ENCODE assay signal across 8 mouse cellular contexts in genomic region chr12:100186376-100186775, GRCm38 (mm10). TPM values are rescaled to one million over a fixed set of nuclear protein-coding genes. Genes with fewer than 3 reads are reported as not detected.
A peak's percentile ranks its signal among the peaks of the same experiment; 100 is the strongest.
DNase-seq lines count a peak whose midpoint lies in the region; ATAC-seq and TF ChIP-seq lines count a peak whose summit lies in the region.

No protein-coding gene starts in this region.

- H3K9me3 ChIP-seq in heart, embryonic 13.5 days: 0 out of 2 replicates have a peak, but pooled peaks cover 4% of the 10 kb centered on the region
- no peaks in the 10 kb centered on the region; the same call in 1 of the 2 replicates for H3K9me3 ChIP-seq in forebrain, embryonic 12.5 days
- no peaks in the 10 kb centered on the region for H3K9me3 ChIP-seq in midbrain, embryonic 14.5 days (ENCODE audit: control insufficient read depth, low read length)

- ATAC-seq in heart, embryonic 13.5 days (ENCODE audit: extremely low read depth, insufficient number of reproducible peaks, low FRiP score, low TSS enrichment): no peak
- ATAC-seq in forebrain, embryonic 12.5 days (ENCODE audit: low FRiP score): no peak
- ATAC-seq in midbrain, embryonic 14.5 days (ENCODE audit: low FRiP score, low TSS enrichment): no peak

- H3K36me3 ChIP-seq in heart, embryonic 13.5 days: no peaks in the 10 kb centered on the region
- no peaks in the 10 kb centered on the region for H3K36me3 ChIP-seq in forebrain, embryonic 12.5 days (replicated peaks)
- H3K36me3 ChIP-seq in midbrain, embryonic 14.5 days (ENCODE audit: control insufficient read depth, insufficient read depth, low read length): no peaks in the 10 kb centered on the region

- TF ChIP-seq POLR2A in bone marrow macrophage, adult 2 months (IDR thresholded peaks at IDR 0.05; ENCODE audit: borderline replicate concordance, low read depth, low read length): no peak

- peak overlapping the region; percentile 99 for H3K27ac ChIP-seq in heart, embryonic 13.5 days (replicated peaks)
- H3K27ac ChIP-seq in bone marrow macrophage, adult 2 months (ENCODE audit: insufficient read depth, low read depth, low read length): peak overlapping the region; percentile 96
- H3K27ac ChIP-seq in forebrain, embryonic 12.5 days: peak overlapping the region; percentile 99
- peak overlapping the region; percentile 99 for H3K27ac ChIP-seq in midbrain, embryonic 14.5 days (replicated peaks; ENCODE audit: low read depth, low read length)

- TF ChIP-seq CTCF in bone marrow macrophage, adult 2 months (IDR thresholded peaks at IDR 0.05; ENCODE audit: low read depth, low read length): no peak

- WGBS in heart, embryonic 13.5 days: 15% methylated on average over 6 of the region's 6 CpGs
- WGBS in forebrain, embryonic 12.5 days: 5% methylated on average over 6 of the region's 6 CpGs
- WGBS in midbrain, embryonic 14.5 days: 1% methylated on average over 6 of the region's 6 CpGs

- H3K4me3 ChIP-seq in heart, embryonic 13.5 days: peak overlapping the region; percentile 70
- peak overlapping the region; percentile 87 for H3K4me3 ChIP-seq in bone marrow macrophage, adult 2 months (ENCODE audit: insufficient read depth, low read length)
- H3K4me3 ChIP-seq in forebrain, embryonic 12.5 days (replicated peaks): peak overlapping the region; percentile 62
- H3K4me3 ChIP-seq in midbrain, embryonic 14.5 days (replicated peaks; ENCODE audit: low read depth, low read length): peak overlapping the region; percentile 64

- H3K4me1 ChIP-seq in heart, embryonic 13.5 days: peaks cover 20% of the 10 kb centered on the region
- H3K4me1 ChIP-seq in bone marrow macrophage, adult 2 months (ENCODE audit: control insufficient read depth, insufficient read depth, low read length): peaks cover 27% of the 10 kb centered on the region
- peaks cover 11% of the 10 kb centered on the region; the same call in 1 of the 2 replicates for H3K4me1 ChIP-seq in forebrain, embryonic 12.5 days
- peaks cover 14% of the 10 kb centered on the region for H3K4me1 ChIP-seq in midbrain, embryonic 14.5 days (ENCODE audit: control insufficient read depth, insufficient read depth, low read length)

- no peak for DNase-seq in heart, postnatal 36 days
- DNase-seq in kidney, postnatal 25 days: peak; percentile 31 to 56
- DNase-seq in midbrain, embryonic 14.5 days: peak; percentile 75
- no peak for DNase-seq in urinary bladder, postnatal 25 days (ENCODE audit: low spot score)
- no peak for DNase-seq in right cerebral cortex, postnatal 36 days (ENCODE audit: low spot score in 2 of 2)

- H3K27me3 ChIP-seq in heart, embryonic 13.5 days (replicated peaks): no peaks in the 10 kb centered on the region
- H3K27me3 ChIP-seq in forebrain, embryonic 12.5 days: no peaks in the 10 kb centered on the region
- no peaks in the 10 kb centered on the region for H3K27me3 ChIP-seq in midbrain, embryonic 14.5 days (ENCODE audit: control insufficient read depth, insufficient read depth, low read length)

- peak overlapping the region; percentile 70 for H3K4me2 ChIP-seq in heart, embryonic 13.5 days
- peak overlapping the region; percentile 77 for H3K4me2 ChIP-seq in forebrain, embryonic 12.5 days
- peak overlapping the region; percentile 89 for H3K4me2 ChIP-seq in midbrain, embryonic 14.5 days (ENCODE audit: low read length)

- intact Hi-C loops in heart, postnatal 36 days (cut with DNase I): loop anchor here (2.0 kb wide), 1 partner anchor 20 kb away; no protein-coding TSS in a partner anchor

- peak overlapping the region; percentile 89 for H3K9ac ChIP-seq in heart, embryonic 13.5 days
- H3K9ac ChIP-seq in forebrain, embryonic 12.5 days: peak overlapping the region; percentile 73
- H3K9ac ChIP-seq in midbrain, embryonic 14.5 days (replicated peaks; ENCODE audit: low read length): peak overlapping the region; percentile 93

RNA-seq across cellular contexts. Expression of gene Calm1, which starts 12.9 kb away (rescaled TPM):
- polyA plus RNA-seq in heart, embryonic 13.5 days (2015; fragmentation: Nextera tagmentation; extraction: Ambion mirVana): 821 and 849 TPM in 2 replicates
- total RNA-seq in heart, postnatal 36 days (2021): 100 to 1,000 TPM; 223 to 265 TPM
- 735 and 768 TPM in 2 replicates for polyA plus RNA-seq in bone marrow macrophage, adult 2 months (2012; ENCODE audit: insufficient read depth, insufficient read length, missing spikeins)
- 1,646 and 1,801 TPM in 2 replicates for polyA plus RNA-seq in forebrain, embryonic 12.5 days (2016; fragmentation: Nextera tagmentation; extraction: Ambion mirVana)
- 2,581 and 2,856 TPM in 2 replicates for polyA plus RNA-seq in midbrain, embryonic 14.5 days (2014; fragmentation: Nextera tagmentation; extraction: Ambion mirVana)

RNA-seq across cellular contexts. Expression of gene Nrde2, which starts 26.9 kb away (rescaled TPM):
- 7.8 and 8.9 TPM in 2 replicates for polyA plus RNA-seq in heart, embryonic 13.5 days (2015; fragmentation: Nextera tagmentation; extraction: Ambion mirVana)
- 10 to 100 TPM; 10.4 to 11.5 TPM for total RNA-seq in heart, postnatal 36 days (2021)
- 17.7 and 18.0 TPM in 2 replicates for polyA plus RNA-seq in bone marrow macrophage, adult 2 months (2012; ENCODE audit: insufficient read depth, insufficient read length, missing spikeins)
- 14.9 and 16.8 TPM in 2 replicates for polyA plus RNA-seq in forebrain, embryonic 12.5 days (2016; fragmentation: Nextera tagmentation; extraction: Ambion mirVana)
- 11.3 and 14.1 TPM in 2 replicates for polyA plus RNA-seq in midbrain, embryonic 14.5 days (2014; fragmentation: Nextera tagmentation; extraction: Ambion mirVana)

Comparison
In these comparisons a context has a peak if more than half of its experiments do, and no peak if none do; other contexts are left out.
1. DNase-seq: peak in kidney, postnatal 25 days (2 of 2) and midbrain, embryonic 14.5 days (single experiment); none in heart, postnatal 36 days (0 of 2), urinary bladder, postnatal 25 days (single experiment) and right cerebral cortex, postnatal 36 days (0 of 2).
2. Peak in every context shown above with its lines, with median percentiles within 50 percentile points of each other: H3K27ac ChIP-seq, H3K4me2 ChIP-seq, H3K4me3 ChIP-seq and H3K9ac ChIP-seq.